Mouse (Mus musculus) naive thymus-derived CD4-positive, alpha-beta T cell, adult 2 months (primary cell): ENCODE measurements around the gene Cnot6l.

Experiments
- DNase-seq: peaks from one replicate; pipeline ENCODE4 v3.0.0-alpha.2; 2011; ENCODE audit warnings: low read depth

Cnot6l gene

DNA sequence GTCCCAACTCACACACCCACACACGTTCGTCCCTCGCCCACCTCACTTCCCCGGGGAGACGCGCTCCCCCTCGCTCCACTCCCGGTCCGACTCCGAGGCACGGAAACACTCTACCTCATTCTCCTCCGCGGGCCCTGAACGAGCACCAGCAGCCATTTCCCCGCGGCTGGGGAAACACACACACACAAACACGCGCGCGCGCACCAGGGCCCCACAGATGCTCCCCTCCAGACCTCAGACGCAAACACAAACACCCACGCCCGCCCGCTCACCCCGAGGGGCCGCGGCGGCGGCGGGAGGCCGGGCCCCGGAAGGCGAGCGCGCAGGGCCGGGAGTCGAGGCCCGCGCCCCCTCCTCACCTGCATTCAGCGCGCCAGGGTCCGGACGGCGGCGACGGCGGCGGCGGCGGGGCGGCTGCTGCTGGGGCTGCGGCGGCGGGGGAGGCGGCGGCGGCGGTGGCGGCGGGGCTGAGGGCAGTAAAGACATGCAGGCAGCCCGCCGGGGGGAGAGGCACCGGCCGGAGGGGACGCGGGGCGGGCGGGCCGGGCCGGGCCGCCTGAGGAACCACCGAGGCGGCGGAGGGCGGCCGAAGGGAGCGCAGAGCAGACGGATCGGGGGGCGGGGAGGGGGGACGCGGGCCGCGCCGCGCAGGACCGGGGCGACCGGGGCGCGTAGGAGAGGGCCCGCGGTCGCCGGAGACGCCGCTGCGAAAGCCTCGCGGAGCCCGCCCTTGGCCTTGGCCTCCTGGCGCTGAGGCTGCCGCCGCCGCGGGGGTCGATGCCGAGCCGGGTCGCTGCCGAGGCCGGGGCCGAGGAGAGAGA lies 2.2 kb downstream of the Cnot6l start:
- peak; percentile 83 for DNase-seq

DNA sequence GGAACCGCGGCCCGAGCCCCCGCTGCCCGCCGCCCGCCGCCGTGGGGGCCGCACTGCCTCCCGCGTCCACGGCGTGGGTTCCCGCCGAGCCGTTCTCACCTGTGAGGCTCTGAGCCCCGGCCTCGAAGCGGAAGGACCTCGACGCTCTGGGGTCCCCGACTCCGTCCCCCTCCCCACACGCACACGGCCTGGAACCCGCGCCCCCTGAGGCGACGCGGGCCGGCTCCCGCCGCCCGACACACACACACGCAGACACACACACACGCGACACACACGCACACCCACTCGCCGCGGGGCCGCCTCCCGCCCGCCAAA lies 2.8 kb downstream of the Cnot6l start:
- no peak for DNase-seq

DNA sequence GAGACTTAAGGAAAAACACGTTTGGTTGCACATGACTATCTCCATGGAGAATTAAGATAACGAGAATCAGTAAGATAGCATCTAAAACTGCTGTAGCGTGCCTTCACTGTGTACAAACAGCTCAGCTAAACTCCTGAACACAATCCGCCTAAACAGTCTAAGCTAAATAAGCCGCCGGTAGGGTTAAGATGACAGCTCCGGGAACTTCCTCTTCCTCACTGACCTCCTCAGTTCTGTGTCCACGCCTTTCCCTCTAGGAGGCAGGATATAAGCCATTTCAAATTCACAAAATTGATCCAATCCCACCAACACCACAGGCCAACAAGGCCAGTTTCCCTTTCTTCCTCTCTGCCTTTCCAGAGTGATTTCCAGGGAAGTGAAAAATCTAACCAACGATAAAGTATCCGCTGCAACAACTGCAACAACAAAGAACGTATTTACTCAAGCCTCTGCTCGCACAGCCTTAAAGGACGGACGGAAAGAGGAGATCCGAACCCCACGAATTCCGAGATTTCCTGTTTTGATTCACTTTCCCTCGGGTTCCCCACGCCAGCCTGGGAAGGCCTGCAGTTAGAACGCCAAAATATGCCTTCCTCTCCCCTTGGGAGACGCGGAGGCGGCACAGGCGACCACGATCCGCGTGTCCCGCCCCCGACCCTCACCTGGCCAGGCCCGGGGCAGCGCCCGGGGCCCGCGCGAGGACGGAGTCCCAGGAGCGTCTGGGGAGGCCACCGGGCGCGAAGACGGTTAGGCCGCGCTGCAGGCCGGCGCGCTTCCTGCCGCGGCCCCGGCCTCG lies 3.3 kb downstream of the Cnot6l start:
- peak; percentile 63 for DNase-seq

DNA sequence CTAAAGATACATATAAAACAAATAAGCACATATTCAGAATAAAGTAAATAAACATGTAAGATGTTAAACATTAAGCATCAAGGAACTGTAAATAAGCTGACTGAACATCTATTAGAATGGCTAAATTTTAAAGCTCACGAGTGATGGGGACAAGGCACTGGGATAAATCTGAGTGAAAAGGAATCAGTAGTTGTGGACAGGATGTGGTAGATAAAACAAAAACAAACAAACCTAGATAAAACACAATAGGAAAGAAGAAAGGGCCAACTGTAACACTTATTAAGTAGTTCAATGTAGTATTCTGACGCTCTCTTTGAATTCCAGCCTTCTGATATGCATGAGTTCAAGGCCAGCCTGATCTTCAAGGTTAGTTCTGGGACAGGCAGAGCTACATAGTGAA lies 21.6 kb downstream of the Cnot6l start:
- no peak for DNase-seq

DNA sequence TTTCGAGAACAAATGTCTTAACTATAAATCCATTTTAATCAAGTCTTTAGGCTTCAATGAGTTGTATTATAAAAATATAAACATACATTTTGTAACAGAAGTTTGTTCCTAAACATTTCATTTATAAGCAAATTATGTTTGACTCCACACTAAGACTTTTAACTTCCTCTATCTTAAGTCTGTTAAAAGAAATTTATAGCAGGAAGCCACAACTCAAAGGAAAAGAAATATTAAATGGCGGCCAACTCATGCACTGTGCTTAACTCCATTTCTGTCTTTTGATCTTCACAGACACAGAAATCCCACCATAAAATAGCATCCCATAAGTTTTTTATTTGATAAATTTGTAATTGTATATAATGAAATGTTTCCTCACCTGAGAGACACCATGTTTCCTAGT lies 33.3 kb downstream of the Cnot6l start:
- no peak for DNase-seq

DNA sequence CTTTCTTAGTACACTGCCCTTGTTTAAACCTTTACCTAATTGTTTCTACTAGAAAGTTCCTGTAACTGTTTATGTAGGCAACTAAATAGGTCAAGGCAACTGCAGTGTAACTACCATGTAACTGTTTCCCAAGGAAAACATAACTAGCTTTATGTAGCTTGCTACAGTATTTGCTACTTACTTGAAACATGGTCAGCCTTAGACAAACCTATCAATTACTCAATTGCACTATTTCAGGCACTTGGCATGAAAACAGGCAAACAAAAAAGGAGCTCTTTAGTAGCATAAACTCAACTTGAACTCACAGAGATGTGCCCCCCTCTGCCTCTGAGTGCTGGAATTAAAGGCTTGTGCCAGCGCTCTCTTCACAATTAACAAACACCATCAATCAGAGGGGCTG lies 37.1 kb downstream of the Cnot6l start:
- no peak for DNase-seq

DNA sequence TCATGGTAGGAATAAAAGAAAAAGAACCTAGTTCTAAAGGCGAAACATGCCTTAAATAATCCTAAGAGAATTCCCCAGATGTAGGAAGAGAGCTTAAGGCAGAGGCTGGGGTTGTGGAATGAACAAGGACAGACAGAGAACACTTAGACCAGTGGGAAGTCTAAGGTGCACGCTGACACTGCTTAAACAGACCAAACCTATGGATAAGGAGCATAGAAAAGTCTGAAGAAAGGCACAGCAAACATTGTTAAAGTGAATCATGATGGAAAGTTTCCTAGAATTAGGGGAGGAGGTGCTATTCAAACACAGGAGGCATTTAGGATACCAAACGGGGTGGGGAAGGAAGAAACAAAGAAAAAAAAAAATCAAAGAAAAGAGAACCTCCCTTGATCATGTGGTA lies 49.0 kb downstream of the Cnot6l start:
- no peak for DNase-seq

DNA sequence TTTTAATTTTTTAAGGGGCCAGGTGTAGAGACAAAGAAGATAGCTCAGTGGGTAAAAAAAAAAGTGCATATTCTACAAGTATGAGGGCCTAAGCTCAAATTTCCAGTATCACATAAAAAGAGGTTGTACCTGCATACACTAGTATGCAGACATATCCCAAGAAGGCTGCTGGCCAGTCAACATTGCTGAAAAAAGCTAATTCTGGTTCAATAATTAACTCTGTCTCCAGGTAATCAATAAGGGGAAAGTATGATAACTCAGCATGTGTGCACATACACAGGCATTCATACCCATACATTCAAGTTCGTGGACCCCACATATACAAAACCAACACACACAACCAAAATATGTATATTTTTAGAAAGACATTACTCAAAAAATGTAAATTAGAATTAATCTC lies 59.3 kb downstream of the Cnot6l start:
- no peak for DNase-seq

DNA sequence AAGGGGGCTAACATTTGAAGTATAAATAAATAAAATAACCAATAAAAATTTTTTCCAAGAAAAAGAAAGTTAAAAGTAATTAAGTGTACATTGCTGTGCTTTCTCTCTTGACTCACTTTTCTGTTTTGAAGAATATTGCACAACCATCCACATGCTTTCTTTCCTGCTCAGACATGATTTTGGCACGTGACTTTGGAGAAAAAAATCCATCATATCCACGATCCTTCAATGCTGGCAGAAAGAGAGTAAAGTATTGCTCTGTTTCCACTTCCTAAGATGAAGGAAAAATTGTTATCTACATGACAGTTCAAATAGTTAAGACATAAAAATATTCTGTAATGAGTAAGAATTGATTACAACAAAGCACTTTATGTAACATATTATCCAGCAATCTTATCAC lies 72.5 kb downstream of the Cnot6l start:
- DNase-seq, result no peak

DNA sequence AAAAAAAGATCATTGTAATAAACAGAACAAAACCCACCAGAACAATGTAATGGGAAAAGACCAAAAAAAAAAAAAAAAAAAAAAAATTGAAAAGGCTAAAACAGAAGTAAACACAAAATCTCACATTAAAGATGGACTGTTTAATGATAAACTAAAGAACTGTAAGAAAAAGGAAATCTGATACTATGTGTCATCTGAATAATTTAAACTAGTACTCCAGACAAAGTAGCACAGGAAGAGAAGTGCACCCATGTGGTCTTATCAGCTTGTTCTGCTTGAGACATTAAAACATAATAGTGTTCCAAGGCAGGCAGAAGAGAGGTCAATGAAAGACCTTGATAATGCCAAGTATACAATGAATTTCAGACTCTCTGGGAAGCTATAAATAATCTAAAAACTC lies 78.6 kb downstream of the Cnot6l start:
- DNase-seq, result no peak

DNA sequence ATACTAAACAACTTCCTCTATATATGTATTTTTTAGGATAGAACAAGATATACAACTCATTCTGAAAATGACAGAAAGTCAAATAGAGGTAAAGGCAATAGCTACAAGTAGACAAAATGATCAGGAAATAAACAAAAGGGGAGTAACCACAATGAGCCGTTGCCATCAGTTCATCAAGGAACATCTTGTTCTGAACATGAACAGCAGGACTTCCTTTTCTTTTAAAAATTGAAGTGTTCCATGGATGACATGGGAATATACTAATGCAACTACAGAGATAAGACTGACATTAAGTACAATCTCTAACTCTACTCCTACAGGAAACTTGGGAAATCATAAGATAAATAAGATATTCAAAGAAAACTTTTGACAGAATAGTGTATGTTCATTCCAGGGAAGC lies 84.9 kb downstream of the Cnot6l start:
- no peak for DNase-seq

DNA sequence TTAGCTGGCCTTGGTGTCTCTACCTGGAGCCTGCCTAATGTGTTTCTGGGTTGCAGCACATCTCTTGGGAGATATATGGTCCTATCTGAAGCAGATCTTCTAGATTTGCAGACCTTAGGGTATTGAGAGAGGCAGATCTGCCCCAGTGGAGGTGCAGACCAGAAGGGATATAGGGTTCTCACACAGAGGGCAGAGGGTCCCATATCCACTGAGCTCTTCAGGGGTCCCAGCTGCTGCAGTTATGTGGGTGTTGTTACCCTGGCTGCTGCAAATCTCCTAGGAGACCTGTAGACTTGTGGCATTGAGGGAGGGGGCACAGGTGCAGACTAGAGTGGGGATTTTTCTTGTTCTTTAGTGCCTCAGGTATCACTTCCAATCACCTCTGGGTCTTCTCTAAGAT lies 98.4 kb downstream of the Cnot6l start:
- no peak for DNase-seq

DNA sequence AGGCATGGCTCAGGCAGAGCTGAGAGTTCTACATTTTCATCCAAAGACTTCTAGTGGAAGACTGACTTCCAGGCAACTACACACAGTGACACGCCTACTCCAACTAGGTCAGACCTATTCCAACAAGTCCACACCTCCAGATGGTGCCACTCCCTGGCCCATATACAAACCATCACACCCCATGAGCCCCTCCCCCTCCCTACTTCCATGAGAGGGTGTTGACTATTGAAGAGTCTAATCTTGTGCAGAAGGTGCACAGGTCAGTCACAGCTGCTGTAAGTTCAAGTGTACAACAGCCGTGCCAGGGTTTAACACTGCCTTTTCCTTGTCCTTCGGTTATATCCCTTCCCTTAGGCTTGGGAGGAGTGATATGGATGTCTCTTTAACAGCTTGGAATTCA lies 121.5 kb downstream of the Cnot6l start:
- no peak for DNase-seq

DNA sequence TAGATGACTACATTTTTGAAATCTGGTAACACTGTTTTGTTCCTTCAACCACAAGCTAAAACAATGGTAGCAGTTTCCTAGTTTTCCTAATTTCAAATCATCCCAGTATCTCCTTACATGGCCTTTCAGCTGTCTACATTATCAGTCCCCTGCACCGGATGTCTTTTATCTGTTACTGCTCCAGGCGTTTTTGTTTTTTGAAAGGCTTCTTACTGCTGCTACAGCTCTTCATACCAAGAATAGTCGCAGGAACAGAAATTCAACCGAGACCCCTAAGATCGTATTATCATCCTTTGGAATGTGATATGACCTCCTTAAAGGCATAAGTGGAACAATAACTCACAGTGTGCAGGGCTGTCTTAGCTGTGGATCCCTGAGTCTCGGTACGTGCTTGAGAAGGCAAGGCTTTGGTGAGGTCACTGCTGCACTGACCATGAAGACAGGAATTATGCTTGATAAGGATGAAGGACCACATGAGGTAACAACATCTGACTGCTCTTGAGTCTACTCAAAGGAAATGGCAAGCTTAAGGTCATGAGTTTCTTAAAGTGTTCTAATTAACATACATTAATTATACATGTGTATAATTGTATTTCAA lies 122.4 kb downstream of the Cnot6l start:
- no peak for DNase-seq

DNA sequence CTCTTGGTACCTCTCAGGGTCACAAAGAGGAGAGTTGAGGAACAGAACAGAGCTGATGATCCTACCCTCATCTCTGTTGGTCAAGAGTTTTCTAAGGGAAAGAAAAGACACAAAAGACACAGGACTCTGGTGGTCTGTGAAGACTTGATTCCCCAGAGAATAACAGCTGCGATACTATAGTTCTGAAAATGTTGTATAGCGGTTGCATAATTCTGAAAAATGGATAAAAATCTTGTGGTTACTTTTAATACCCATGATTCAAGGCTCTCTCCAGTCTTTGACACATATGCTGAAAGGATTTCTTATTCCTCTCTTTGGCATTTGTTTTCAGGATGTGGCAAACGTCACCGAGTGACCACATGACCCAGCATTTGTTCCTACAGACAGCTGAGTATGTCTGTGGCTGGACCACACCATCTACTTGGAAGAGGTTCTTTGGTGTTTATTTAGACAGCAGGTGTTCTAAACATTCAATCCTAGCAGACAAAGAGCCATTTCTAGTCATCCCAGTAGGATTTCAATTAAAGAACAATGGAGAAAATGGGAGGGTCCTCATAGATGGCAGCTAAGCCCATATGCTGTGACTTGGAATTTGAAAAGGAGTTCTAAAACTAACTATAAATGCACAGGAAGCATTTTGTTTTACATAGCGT lies 124.7 kb downstream of the Cnot6l start:
- DNase-seq, result no peak

DNA sequence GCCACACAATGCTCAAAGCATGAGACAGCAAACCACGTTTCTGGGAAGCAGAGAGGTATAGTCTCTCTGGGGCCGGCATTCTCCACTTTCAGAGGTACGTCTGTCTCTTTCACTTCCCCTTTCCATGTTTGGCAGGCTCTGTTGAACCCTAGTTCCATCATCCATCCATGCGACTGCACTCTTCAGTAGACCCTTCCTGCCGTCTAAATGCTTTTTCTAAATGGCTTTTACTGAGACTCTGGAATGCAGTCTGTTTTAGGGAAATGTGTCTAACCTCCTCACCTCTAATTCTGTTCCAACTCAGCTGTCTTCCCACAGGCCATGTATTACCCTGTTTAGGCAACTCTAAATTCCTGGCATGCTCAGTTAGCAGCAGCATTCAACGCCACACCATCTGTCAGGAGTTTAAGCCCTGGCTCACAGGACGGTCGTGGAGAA lies 126.3 kb downstream of the Cnot6l start:
- DNase-seq, result no peak

DNA sequence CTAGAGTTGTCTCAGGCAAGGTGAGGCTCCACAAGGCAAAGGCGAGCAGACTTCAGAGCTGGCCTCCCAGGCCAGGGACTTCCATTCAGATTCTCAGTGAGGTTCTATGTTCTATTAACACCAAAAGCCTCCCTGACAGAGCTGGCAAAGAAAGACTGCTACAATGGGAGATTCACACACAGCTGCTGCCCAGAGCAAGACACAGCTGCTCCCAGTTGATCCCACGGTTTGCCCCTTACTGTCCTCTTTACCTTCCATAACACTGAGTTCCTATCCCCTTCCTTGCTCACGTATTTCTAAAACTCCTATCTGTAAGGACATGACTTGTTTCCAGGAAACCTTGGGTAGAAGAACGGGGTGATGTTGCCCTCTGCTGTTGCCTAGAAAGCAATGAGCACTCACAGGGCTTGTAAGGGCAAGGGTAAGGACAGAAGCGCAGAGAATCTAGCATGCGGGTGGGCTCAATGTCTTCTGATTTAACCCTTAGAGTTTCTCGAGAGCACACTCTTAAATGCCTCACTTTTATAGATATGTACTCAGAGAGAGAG lies 127.8 kb downstream of the Cnot6l start:
- no peak for DNase-seq

DNA sequence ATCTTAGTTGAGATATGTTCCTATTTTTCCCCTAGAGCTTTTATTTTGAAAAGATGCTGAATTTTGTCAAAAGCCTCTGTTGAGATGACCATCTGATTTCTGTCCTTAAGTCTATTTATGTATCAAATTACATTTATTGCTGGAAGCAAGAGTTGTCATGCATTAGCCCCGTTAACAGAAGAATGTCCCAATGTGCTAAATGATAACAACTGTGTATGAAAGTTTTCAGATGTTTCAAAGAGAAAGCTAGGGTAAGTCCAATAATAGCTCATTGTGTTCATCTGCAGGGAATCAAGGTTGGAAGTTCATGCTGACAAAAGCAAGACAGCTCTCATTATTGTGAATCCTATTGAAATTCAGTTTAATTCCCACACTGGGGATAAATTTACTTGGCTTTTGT lies 129.9 kb downstream of the Cnot6l start:
- DNase-seq, result no peak

DNA sequence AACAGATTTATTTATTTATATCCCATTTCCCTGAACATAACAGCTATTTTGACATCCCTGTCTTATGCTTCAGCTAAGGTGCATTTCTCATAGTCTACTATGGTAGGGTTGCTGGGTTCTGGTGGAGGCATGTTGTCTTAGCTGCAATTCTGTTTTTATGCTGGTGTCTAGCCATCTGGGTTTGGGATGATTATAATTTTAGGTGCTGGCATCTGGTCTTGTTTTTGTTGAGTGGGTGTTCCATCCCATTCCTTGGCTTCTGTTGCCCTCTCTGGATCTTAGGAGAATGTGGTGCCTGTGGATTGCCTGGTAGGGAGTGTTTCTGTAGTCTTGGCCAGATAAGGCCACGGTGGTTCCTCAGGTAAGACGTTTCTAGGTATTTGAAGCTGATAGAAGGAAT lies 134.2 kb downstream of the Cnot6l start:
- no peak for DNase-seq
